Mouse (Mus musculus) spleen, adult 2 months (tissue): ENCODE results near the gene 4930518I15Rik.

Source experiments
- CTCF ChIP-seq: fragments of 200-500 bp; IDR thresholded peaks from 2 replicates; pipeline ENCODE4 v1.5.1; 2011; ENCODE audit warnings: mild to moderate bottlenecking, inconsistent platforms; ENCODE audit not compliant: insufficient read depth, insufficient read length, insufficient replicate concordance; ENCODE audit errors: extremely low read depth
- POLR2A ChIP-seq: fragments of 200-500 bp; IDR thresholded peaks from 2 replicates; pipeline ENCODE4 v1.6.1; 2011; ENCODE audit warnings: low read depth, low read length, inconsistent platforms

DNA sequence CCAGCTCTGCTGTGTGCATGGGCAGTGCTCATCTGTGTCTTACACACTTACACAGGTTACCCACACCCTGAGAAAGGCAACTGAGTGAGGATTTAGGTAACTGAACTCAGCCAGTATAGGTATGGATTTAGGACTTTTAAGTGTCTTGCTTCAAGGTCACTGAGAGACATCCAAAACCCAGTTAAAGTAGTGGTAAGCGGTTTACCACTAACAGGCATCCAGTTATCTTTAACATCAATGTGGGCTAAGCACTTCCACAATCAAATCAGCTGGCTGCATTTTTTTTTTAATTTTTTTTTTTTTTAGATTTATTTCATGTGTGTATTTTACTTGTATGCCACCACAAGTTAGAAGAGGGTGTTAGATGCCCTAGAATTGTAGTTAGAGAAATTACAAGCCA lies 1.4 kb downstream of the 4930518I15Rik start:
- no peak for TF ChIP-seq POLR2A
- TF ChIP-seq CTCF = no peak
